Mouse (Mus musculus) kidney, postnatal 4 days (tissue): ENCODE measurements around the gene Spag17.

ENCODE experiments used
- DNase-seq, 2 experiments: peaks; one replicate each; pipeline ENCODE4 v3.0.0; 2021; ENCODE audit warnings: mixed read lengths in 2 of 2

The Spag17 gene

GRCm38 (mm10) chr3:99965863-99966262 lies 80.7 kb downstream of the Spag17 start:
- no peak for DNase-seq

DNA sequence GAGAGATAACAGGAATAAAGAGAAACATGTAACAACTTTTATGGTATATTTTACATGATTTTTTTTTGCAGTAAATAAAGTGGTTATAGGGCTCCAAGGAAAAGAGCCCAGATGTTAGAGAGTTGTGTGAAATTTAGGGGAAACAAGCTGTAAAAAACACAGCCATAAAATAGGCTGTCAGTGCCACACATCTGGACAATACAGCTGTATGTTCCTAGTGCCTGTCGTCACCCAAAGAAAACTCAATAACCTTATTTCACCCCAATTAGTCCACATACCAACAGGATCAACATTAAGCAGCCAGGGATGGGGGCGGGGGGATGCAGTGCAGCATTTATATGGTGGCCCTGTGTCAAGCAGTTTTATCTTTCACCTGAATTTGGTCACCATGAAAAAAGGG lies 81.1 kb downstream of the Spag17 start:
- no peak for DNase-seq

DNA sequence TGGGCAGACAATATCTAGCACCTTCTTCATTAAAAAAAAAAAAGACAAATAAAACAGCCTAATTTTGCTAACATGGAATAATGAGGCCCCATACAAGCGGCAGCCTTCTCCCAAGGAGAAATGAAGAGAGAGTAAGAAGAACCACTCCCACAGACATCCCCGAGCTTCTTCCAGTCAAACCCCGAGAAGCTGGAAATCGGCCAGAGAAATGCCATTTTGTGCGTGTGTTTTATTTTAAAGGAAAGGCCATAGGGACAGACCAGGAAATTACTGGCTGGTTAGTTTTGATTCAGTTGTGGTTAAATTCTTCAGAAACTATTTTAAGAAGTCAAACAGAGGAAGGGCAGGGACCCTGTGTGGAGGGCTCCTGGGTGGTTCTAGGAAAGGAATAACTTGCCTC lies 85.6 kb downstream of the Spag17 start:
- peak; percentile 22 to 32 for DNase-seq

- DNase-seq: no peak
Measured at GRCm38 (mm10) chr3:99981046-99981445, 95.8 kb downstream of the Spag17 start.

DNA sequence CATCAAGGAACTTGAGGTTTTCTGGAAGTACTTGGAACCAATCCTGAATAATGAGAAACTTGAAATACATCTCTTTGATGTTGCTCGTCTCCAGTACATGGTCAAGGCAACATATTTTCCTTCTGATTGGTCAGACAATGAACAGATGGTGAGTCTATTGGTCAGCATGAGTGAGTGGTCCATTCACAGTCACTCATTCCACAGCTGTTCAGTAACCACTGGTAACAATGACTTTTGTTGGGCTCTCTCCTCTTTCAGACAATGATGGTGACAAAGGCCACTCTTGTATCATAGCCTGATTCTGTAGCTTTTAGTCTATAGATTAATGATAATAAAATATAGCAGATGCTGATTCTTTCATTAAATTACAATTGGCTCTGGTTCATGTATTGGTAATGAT lies 119.5 kb downstream of the Spag17 start:
- no peak for DNase-seq

DNA sequence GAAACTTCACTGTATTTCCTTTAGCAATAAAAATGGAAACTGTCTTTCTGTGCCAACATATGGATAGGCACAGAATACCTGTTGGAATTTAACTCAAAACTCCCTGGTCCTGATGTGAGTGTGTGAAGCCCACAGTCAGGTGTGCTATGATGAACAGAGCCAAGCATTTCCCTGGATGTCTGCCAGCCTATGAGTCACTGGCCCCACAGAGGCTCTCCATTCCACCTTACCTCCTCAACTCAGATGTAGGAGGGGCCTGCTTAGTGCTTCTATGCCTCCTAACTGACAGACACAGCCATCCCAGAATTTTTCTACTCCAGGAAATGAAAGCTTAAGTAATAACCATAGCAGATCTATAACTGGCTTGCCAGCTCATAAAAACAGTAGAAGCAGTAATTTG lies 124.6 kb downstream of the Spag17 start:
- peak; percentile 5 to 7 for DNase-seq

DNA sequence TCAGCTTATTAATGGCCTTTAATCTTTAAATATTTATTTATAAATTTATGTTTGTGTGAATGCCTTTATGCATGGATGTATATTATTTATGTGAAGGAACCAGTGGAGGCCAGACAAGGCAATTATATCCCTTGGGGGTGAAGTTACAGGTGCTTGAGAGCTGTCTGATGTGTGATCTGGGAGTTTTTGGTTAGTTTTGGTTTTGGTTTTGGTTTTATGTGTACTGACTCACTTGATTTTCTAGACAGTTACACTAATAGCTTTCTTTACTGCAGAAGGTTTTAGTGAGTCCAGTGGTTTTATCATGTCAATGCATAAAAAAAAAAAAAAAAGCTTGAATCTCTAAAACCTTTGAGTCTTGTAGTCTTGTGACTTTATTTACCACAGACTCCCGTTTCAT lies 128.9 kb downstream of the Spag17 start:
- DNase-seq: no peak

DNA sequence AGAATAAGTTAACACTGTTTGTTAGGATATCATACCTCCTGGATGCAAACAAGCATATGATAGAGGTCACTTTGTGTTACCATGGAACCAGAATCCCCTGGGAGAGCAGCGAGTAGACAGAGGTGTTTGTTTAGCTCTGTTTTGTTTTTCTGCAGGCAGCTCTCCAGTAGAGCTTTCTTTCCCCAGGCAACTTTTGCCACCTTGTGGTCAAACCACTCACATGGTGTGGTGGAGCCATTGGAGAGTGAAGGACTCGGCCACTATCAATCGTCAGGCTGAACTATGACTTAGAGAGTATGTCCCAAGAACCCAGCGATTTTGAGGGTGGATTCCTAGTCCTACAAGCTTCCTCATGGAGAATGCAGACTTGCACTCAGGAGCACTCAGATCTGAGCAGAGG lies 146.1 kb downstream of the Spag17 start:
- peak; percentile 4 to 9 for DNase-seq

GRCm38 (mm10) chr3:100032969-100033368 lies 147.8 kb downstream of the Spag17 start:
- DNase-seq: no peak

DNA sequence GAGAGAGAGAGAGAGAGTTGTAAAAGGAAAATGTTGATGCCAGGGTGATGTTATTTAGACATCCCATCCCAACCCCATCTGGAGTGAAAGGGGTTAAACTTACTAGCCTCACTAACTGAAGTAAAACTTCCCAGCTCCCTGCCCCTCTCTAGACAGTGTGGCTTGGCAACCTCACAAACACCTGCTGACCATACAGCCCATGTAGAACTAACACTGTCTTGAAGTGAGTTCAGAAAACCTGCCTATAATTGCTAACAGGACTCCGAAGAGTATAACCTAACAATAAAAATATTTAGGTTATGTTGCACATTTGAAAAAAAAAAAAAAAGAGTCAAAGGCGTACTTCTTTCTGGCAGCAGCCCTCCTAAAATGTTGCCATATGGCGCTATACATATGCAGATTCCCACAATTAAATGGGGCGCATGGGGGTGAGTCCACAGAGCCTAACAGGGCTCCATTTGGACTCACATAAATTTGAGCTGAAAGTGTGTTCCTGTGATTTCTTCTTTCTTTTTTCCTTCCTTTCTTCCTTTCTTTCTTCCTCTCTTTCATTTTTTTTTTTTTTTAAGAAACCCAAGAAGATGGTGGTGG lies 149.3 kb downstream of the Spag17 start:
- DNase-seq: no peak

DNA sequence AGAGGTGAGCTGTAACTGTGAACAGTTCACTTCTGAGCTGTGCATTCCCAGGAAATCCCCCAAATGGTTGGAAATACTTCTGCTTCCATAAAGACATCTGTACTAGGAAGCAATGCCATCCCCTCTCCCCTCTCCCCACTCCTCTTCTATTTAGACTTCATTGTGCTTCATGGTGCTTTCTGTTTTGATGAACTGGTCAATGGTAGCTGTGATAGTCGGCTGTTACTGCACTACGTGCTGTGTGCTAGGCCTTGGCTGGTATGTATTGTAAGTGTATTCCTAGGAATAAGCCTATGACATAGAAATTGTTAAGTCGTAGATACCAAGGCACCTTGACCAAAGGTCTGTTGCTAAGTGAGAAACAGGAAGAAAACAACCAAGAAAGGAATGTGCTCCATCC lies 149.9 kb downstream of the Spag17 start:
- DNase-seq: no peak

GRCm38 (mm10) chr3:100036846-100037245 lies 151.6 kb downstream of the Spag17 start:
- DNase-seq: no peak

- no peak for DNase-seq
Measured at GRCm38 (mm10) chr3:100074406-100074805, 189.2 kb downstream of the Spag17 start.

DNA sequence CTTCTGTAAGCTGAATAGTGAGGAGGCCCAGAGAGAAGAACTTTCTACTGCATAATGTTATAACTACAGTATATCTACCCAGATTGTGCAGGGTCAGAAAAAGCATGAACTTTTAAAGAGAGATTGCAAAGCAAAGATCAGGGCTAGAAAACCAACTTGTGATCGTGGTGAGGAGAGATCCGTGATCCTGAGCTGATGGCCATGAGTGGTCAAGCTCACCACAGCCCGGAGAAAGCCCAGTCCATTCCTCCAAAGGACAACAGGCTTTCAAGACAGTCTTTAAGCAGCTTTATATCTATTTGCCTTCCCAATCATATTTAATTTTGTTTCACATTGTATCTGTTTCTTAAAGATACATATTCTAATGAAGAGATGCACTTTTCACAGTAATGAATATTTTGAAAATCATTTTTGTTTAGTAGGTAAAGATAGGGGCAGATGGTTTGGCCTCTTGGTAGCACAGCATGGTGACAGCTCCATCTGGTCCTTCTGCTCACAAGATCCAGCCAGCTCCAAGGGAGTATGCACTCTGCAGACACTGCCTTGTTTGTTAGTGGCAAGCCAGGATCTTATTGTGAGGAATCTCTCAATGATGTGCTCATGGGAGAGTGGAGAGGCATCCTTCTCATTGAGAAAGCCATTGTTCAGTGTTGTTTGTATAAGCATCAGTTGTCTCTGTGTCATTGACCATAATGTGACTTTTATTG lies 217.3 kb downstream of the Spag17 start:
- DNase-seq: no peak

DNA sequence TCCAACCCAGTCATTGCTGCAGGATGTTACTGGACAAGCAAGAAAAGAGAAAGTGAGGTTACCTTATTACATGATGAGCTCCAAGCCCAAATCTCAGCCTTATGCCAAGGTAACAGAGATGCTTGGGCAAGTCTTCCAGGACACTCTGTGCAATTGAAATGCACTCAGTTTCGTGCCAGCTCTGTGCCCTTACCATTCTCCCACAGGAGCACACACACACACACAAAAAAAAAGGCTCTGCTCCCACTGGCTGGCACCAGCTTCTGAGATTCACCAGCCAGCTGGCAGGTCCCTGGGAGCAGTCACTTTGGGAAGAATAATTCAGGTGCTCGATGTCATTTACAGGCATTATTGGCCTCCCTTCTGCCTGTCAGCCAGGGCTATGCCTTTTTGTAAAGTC lies 221.5 kb downstream of the Spag17 start:
- DNase-seq: no peak

DNA sequence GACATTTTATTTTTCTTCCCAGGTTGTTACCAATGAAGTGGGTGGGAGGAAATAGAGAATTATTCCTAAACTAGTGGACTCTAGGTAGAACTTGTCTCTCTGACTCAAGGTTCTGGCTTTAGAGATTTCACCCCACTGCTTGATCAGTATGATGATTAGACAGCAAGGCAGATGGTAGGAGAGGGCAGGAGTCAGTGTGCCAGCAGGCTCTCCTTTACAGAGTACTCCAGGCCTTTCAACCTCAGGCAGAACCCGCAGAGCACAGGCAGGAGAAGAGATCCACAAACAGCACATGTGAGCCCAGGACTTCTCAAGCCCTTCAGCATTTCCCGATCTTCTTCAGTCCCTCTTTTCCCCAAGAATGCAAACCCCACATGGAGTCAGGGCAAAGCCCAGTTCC lies 233.5 kb downstream of the Spag17 start:
- no peak for DNase-seq

- no peak for DNase-seq
Measured at GRCm38 (mm10) chr3:100121961-100122360, 236.8 kb downstream of the Spag17 start.

DNA sequence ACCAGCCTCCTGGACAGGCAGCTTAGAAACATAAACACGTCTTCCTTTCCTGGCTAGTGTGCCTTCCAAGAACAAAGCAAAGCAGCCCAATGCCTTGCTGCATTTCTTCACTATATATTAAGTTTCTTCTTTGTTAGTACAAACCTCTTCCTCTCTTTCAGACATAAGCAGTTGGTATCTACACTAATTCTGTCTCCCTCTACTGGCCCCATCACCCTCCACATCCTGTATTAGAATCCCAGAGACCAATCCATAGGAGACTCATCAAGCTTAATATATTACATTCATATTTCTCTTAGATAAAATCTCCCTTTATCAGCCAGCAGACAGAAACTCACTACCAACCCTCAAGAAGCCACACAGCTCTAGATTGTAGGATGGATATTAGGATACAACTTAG lies 237.2 kb downstream of the Spag17 start:
- DNase-seq: no peak

GRCm38 (mm10) chr3:100160682-100161445 lies 275.7 kb downstream of the Spag17 start:
- DNase-seq: no peak

GRCm38 (mm10) chr3:100161665-100162314 lies 276.6 kb downstream of the Spag17 start:
- DNase-seq: no peak

DNA sequence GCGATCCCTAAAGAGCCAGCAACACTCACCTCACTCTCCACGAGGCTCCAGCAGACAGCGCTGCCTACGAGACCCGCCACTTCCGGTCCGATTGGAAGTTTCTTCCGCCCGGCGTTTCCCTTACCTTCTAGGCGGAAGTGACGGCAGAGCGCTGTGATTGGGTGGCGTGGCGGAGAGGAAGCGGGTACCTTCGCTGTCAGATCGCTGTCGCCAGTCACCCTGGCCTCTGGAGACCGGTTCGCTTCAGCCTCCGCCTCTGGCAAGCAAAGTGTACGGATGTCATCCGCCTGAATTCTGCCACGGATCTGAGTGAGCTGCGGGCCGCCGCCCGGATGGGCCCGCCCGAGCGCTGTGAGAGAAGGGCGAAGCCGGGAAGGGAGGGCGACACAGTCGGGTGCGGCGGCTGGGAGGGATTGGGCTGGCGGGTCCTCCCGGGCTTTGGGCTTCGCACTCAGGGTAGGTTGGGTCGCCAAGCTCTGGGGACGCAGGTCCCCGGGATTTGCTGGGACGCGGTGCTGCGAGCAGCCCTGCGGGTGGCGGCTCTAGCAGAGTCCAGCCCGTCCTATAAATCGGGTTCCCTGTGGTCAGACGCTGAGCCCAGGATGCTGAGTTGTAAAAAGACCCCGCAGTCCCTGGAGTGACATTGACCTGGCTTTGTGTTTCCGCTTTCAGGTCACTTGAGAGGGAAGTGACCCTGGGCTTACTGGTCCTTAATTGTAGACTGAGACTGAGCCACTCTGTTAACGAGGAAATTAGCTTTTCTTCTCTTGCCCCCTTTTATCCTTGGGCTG lies 277.3 kb downstream of the Spag17 start, which contains the start of the genes Gdap2 and Wdr3:
Gene Gdap2 (plus strand): TSS at position 67 of the 791 bp plus-strand sequence.
Gene Wdr3 (minus strand): TSS at position 93 of the 791 bp plus-strand sequence.
- peak; percentile 96 for DNase-seq

GRCm38 (mm10) chr3:100163556-100163955 lies 278.4 kb downstream of the Spag17 start:
- no peak for DNase-seq
